Mouse (Mus musculus): ENCODE results near the gene Lrrc8e. TPM values are rescaled to one million over a fixed set of nuclear protein-coding genes. Genes with fewer than 3 reads are reported as not detected.

The Lrrc8e gene
- polyA plus RNA-seq, 1 experiment = 1.7 TPM

GRCm38 (mm10) chr8:4239193-4239890, 12.7 kb downstream of the Lrrc8e start:
- Histone ChIP-seq H3K79me2 (ENCODE audit: control insufficient read depth, insufficient read depth) (peaks cover 40% of the 10 kb centered on the region), H3K27me3 (ENCODE audit: control insufficient read depth, insufficient read depth, insufficient read length) (no peaks in the 10 kb centered on the region), H3K4me3 (ENCODE audit: insufficient read depth, poor library complexity, severe bottlenecking) (peak overlapping the region; percentile 65), H3K79me3 (ENCODE audit: low read depth) (peaks cover 31% of the 10 kb centered on the region), H3K36me3 (ENCODE audit: control insufficient read depth, insufficient read depth) (peaks cover 14% of the 10 kb centered on the region), H3ac (ENCODE audit: control insufficient read depth, insufficient read length, low read depth) (peak overlapping the region; percentile 80)
- TF ChIP-seq CEBPB (IDR thresholded peaks at IDR 0.05; ENCODE audit: low read depth) (no peak), FOSL1 (IDR thresholded peaks at IDR 0.05; ENCODE audit: insufficient read depth, low read length, poor library complexity, severe bottlenecking) (no peak), MYOG (IDR thresholded peaks at IDR 0.05; ENCODE audit: control insufficient read depth, extremely low read depth, insufficient read length) (no peak), MAX (IDR thresholded peaks at IDR 0.05) (no peak), MYOD1 (IDR thresholded peaks at IDR 0.05; ENCODE audit: control insufficient read depth, insufficient read length, low read depth) (no peak), USF1 (IDR thresholded peaks at IDR 0.05; ENCODE audit: low read depth) (no peak), CTCF (IDR thresholded peaks at IDR 0.05; ENCODE audit: control insufficient read depth, insufficient read depth, insufficient read length) (no peak)

GRCm38 (mm10) chr8:4245061-4245460, 18.4 kb downstream of the Lrrc8e start:
- no peak for TF ChIP-seq MYOG (IDR thresholded peaks at IDR 0.05; ENCODE audit: control insufficient read depth, extremely low read depth, insufficient read length)
- TF ChIP-seq USF1 (IDR thresholded peaks at IDR 0.05; ENCODE audit: low read depth) = no peak
- no peak for TF ChIP-seq CEBPB (IDR thresholded peaks at IDR 0.05; ENCODE audit: low read depth)
- no peak for TF ChIP-seq FOSL1 (IDR thresholded peaks at IDR 0.05; ENCODE audit: insufficient read depth, low read length, poor library complexity, severe bottlenecking)
- no peak for TF ChIP-seq MAX (IDR thresholded peaks at IDR 0.05)
- TF ChIP-seq CTCF (IDR thresholded peaks at IDR 0.05; ENCODE audit: control insufficient read depth, insufficient read depth, insufficient read length) = no peak
- no peak for TF ChIP-seq MYOD1 (IDR thresholded peaks at IDR 0.05; ENCODE audit: control insufficient read depth, insufficient read length, low read depth)
- peaks cover 32% of the 10 kb centered on the region for H3K36me3 ChIP-seq (ENCODE audit: control insufficient read depth, insufficient read depth)

GRCm38 (mm10) chr8:4245737-4246136, 19.1 kb downstream of the Lrrc8e start:
- Histone ChIP-seq H3K4me3 (ENCODE audit: insufficient read depth, poor library complexity, severe bottlenecking) (no peak overlapping the region), H3K27me3 (ENCODE audit: control insufficient read depth, insufficient read depth, insufficient read length) (no peaks in the 10 kb centered on the region), H3K79me3 (ENCODE audit: low read depth) (peaks cover 13% of the 10 kb centered on the region), H3K79me2 (ENCODE audit: control insufficient read depth, insufficient read depth) (peaks cover 21% of the 10 kb centered on the region), H3ac (ENCODE audit: control insufficient read depth, insufficient read length, low read depth) (no peak overlapping the region), H3K36me3 (ENCODE audit: control insufficient read depth, insufficient read depth) (peaks cover 32% of the 10 kb centered on the region)
- TF ChIP-seq MAX (IDR thresholded peaks at IDR 0.05) (no peak), MYOD1 (IDR thresholded peaks at IDR 0.05; ENCODE audit: control insufficient read depth, insufficient read length, low read depth) (no peak), MYOG (IDR thresholded peaks at IDR 0.05; ENCODE audit: control insufficient read depth, extremely low read depth, insufficient read length) (no peak), USF1 (IDR thresholded peaks at IDR 0.05; ENCODE audit: low read depth) (no peak), CEBPB (IDR thresholded peaks at IDR 0.05; ENCODE audit: low read depth) (no peak), FOSL1 (IDR thresholded peaks at IDR 0.05; ENCODE audit: insufficient read depth, low read length, poor library complexity, severe bottlenecking) (no peak), CTCF (IDR thresholded peaks at IDR 0.05; ENCODE audit: control insufficient read depth, insufficient read depth, insufficient read length) (no peak)

More at GRCm38 (mm10) chr8:4245061-4245460, 18.4 kb downstream of the Lrrc8e start:
- Histone ChIP-seq H3ac (ENCODE audit: control insufficient read depth, insufficient read length, low read depth) (no peak overlapping the region), H3K79me3 (ENCODE audit: low read depth) (peaks cover 20% of the 10 kb centered on the region), H3K27me3 (ENCODE audit: control insufficient read depth, insufficient read depth, insufficient read length) (no peaks in the 10 kb centered on the region), H3K4me3 (ENCODE audit: insufficient read depth, poor library complexity, severe bottlenecking) (no peak overlapping the region), H3K79me2 (ENCODE audit: control insufficient read depth, insufficient read depth) (peaks cover 27% of the 10 kb centered on the region)

- TF ChIP-seq MYOD1 (IDR thresholded peaks at IDR 0.05; ENCODE audit: control insufficient read depth, insufficient read length, low read depth) (no peak), CEBPB (IDR thresholded peaks at IDR 0.05; ENCODE audit: low read depth) (no peak), CTCF (IDR thresholded peaks at IDR 0.05; ENCODE audit: control insufficient read depth, insufficient read depth, insufficient read length) (no peak), FOSL1 (IDR thresholded peaks at IDR 0.05; ENCODE audit: insufficient read depth, low read length, poor library complexity, severe bottlenecking) (no peak), MYOG (IDR thresholded peaks at IDR 0.05; ENCODE audit: control insufficient read depth, extremely low read depth, insufficient read length) (no peak)
- Histone ChIP-seq H3K79me2 (ENCODE audit: control insufficient read depth, insufficient read depth) (peaks cover 6% of the 10 kb centered on the region), H3K27me3 (ENCODE audit: control insufficient read depth, insufficient read depth, insufficient read length) (no peaks in the 10 kb centered on the region), H3K79me3 (ENCODE audit: low read depth) (peaks cover 1% of the 10 kb centered on the region), H3K4me3 (ENCODE audit: insufficient read depth, poor library complexity, severe bottlenecking) (no peak overlapping the region), H3ac (ENCODE audit: control insufficient read depth, insufficient read length, low read depth) (no peak overlapping the region), H3K36me3 (ENCODE audit: control insufficient read depth, insufficient read depth) (peaks cover 32% of the 10 kb centered on the region)
These were observed 20.6 kb downstream of the Lrrc8e start for GRCm38 (mm10) chr8:4247241-4247640.

- Histone ChIP-seq H3K36me3 (ENCODE audit: control insufficient read depth, insufficient read depth) (peaks cover 32% of the 10 kb centered on the region), H3K79me2 (ENCODE audit: control insufficient read depth, insufficient read depth) (no peaks in the 10 kb centered on the region), H3K4me3 (ENCODE audit: insufficient read depth, poor library complexity, severe bottlenecking) (no peak within 1 kb of the TSS), H3ac (ENCODE audit: control insufficient read depth, insufficient read length, low read depth) (no peak within 1 kb of the TSS), H3K27me3 (ENCODE audit: control insufficient read depth, insufficient read depth, insufficient read length) (no peaks in the 10 kb centered on the region), H3K79me3 (ENCODE audit: low read depth) (peaks cover 1% of the 10 kb centered on the region)
- no peak for TF ChIP-seq MYOG (IDR thresholded peaks at IDR 0.05; ENCODE audit: control insufficient read depth, extremely low read depth, insufficient read length)
- TF ChIP-seq MYOD1 (IDR thresholded peaks at IDR 0.05; ENCODE audit: control insufficient read depth, insufficient read length, low read depth) = no peak
- TF ChIP-seq USF1 (IDR thresholded peaks at IDR 0.05; ENCODE audit: low read depth) = no peak
- no peak for TF ChIP-seq MAX (IDR thresholded peaks at IDR 0.05)
- no peak for TF ChIP-seq CTCF (IDR thresholded peaks at IDR 0.05; ENCODE audit: control insufficient read depth, insufficient read depth, insufficient read length)
- no peak for TF ChIP-seq FOSL1 (IDR thresholded peaks at IDR 0.05; ENCODE audit: insufficient read depth, low read length, poor library complexity, severe bottlenecking)
- TF ChIP-seq CEBPB (IDR thresholded peaks at IDR 0.05; ENCODE audit: low read depth) = no peak
These were observed 21.4 kb downstream of the Lrrc8e start, which contains the start of gene Tgfbr3l for GRCm38 (mm10) chr8:4247951-4248540. TSS of gene Tgfbr3l (plus strand) at chr8:4248214.

Measured in C2C12 (cell line).